Mouse (Mus musculus) gastrocnemius, postnatal 14 days (tissue): ENCODE results near the gene Ksr1. TPM values are rescaled to one million over a fixed set of nuclear protein-coding genes. Genes with fewer than 3 reads are reported as not detected.

Experiments used
- DNase-seq: peaks from one replicate; pipeline ENCODE4 v3.0.0; 2021; ENCODE audit warnings: mixed read lengths
- intact Hi-C: fragments of 180-260 bp; cut with DNase I; formaldehyde crosslinking; loops from one replicate; pipeline ENCODE4 v1.15.1; 2025; ENCODE audit warnings: low total_unique reads
- total RNA-seq, 2 experiments: library from RNA; stranded (reverse); gene quantifications; 2 replicates each; pipeline ENCODE4 v1.2.3; 2021

Ksr1 gene
- total RNA-seq, 2 experiments from 2014 or later: 62.2 to 73.3 TPM

DNA sequence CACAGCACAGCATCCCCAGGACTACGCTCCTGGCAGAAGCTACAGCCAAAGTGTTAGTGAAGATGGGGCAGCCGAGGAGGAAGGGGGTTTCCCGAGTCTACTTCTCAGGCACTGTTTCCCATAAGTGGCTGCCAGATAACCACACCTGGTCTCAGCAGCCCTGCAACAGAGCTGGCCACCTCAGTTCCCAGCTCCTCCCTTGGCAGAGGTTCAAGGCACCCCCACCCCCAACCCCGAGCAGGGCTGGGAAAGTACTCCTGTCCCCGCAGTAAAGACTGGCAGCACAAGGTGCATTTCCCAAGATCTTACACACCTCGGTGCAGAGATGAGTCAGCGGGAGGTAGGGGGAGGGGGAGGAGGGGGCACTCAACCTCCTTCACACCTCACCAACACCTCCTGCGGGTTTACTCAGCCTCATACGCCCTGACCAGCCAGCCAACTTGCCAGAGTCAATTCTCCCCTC, 14.2 kb downstream of the Ksr1 start:
- intact Hi-C loops: no loop called here
- DNase-seq: no peak

DNA sequence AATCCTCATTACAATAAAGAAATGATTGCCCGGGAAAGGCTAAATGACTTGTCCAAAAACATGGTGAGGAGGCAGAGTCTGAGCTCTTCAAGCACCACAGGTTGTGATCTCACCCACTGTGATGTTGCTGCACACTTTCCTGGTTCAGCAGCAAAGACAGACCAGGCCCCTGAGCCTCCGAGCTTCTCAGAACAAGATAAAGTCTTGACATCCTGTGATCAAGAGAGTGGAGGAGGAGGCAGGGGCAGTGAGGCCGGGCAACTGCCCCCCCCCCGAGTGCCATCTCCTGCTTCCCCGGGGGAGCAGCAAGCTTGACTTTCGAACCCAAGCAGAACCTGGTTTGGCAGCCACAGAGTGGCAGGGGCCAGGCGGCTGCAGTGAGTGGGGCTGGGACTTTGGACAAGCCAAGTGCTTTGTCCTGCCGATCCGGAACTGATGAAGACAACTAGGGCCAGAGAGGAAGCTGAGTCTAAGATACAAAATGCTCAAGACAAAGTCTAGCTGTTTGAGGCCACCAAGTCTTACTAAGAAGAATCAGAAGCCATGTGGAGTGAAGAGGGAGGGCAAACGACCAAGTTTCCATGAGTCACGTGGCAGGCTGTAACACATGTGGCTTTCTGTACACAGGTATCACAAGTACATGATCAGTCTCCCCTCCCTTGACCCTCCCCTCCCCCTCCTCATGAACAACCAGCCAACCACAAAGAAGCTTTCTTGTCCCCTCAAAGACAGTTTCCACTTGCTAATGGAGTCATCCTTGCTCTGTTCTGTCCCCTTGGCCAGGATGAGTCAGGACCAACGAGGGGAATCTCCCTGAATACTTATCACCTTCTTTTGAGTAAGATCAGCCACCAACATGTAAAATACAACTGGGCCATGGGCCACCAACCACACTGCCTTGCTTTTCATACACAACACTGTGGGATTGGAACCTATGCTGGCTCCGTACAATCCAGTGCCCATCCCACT, 16.5 kb downstream of the Ksr1 start:
- no peak for DNase-seq
- intact Hi-C loops: no loop called here

DNA sequence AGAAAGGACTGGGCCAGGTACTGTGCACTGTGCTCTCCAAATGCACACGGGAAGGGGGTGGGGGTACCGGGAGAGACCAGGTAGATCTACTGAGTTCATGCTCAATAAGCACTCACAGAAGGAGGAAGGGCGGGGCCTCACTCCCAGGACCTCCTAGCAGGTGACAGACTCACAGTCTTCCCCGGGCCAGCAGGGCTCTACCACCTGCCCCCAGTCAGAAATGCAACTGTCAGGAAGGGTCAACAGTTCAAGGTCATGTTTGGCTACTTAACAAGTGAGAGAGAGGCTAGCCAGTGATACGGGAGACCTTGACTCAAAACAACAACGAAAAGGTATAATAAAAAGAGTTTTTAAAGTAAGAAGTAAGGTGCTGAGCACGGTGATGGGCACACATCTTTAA, 18.0 kb downstream of the Ksr1 start:
- intact Hi-C loops: no loop called here
- no peak for DNase-seq

DNA sequence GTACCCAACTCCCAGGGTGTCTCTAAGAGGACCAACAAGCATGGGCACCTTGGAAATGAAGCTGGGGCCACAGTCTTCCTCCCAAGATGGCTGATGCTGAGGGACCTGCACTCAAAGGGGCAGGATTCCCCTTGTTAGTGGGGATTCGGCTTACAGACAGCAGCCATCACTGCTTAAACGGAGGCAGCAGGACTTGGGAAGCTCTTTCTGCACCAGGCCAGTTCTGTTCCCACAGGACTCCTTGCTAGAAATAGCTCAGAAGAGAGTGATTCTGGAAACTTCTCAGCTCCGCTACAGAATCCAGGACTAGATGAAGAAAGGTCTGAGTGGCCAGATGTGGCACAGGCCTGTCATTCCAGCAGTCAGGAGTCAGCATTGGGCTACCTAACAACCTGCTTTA, 19.2 kb downstream of the Ksr1 start:
- no peak for DNase-seq
- intact Hi-C loops: no loop called here

DNA sequence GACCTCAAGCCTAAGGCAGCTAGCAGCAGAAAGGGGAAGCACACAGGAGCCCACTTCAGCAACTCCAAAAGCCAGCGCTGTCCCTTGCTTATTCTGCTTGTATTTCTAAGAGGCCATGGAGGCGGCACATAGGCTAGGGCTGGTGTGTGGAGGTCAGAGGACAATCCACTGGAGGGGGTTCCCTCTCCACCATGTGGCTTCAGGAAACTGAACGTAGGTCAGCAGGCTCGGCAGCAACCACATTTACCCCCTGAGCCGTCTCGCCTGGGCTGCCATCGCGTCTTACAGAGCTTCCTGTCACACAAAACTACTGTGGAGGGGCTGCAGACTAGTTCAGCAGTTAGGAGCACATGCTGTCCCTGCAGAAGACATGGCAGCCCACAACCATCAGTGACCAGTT, 20.4 kb downstream of the Ksr1 start:
- DNase-seq: no peak
- intact Hi-C loops: no loop called here

DNA sequence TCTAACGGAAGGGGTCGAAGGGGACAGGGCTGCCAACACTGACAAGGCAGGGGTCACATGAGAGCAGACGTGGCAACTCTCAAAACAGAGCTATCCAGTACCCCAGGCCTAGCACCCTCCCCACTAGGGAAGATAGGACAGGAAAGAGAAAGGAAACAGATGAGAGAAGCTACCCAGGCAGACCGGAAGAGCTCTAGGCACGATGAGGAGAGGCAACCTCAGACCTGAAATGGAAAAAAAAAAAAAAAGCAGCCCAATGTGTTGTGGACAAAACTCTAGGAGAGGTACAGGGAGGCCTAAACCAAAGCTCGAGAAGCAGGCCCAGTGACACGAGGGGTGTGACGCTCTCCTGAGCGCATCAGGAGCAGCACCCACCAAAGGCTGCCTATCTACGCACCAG, 23.7 kb downstream of the Ksr1 start:
- intact Hi-C loops: no loop called here
- DNase-seq: no peak

DNA sequence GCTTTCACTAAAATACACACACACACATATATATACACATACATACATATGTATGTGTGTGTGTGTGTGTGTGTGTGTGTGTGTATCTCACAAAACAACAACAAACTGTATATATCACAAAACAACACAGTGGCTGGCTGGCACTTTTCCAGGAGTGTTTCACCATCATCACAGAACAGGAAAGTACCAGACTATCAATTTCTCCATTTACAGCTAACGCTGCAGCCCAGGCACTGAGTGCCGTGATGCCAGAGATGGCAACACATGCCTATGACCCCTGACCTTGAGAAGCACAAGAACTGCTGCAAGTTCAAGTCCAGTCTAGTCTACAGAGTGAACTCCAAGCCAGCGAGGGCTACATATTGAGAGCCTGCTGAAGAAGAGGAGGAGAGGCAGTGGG, 26.1 kb downstream of the Ksr1 start:
- no peak for DNase-seq
- intact Hi-C loops: no loop called here

DNA sequence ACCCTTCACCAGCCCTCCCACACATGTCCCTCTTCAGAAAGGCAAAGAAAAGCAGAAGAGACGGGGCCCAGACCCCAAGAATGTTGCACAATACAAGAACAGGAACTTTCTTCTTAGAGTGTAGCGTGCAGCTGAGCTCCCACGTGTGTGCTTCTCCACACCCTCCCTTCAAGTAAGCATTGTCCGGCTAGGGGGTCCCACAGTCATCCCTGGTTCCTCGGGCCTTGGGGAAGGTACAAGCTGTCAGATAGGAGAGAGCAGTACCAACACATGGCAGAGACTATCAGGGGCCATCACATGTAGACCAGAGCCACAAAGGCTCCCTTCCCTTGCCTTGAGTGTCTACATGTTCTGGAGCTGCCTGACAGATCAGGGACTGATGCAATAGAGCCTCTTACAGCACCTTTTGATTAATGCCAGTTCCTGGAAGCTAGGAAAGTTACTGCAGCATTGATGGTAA, 27.3 kb downstream of the Ksr1 start:
- intact Hi-C loops: no loop called here
- DNase-seq: no peak

DNA sequence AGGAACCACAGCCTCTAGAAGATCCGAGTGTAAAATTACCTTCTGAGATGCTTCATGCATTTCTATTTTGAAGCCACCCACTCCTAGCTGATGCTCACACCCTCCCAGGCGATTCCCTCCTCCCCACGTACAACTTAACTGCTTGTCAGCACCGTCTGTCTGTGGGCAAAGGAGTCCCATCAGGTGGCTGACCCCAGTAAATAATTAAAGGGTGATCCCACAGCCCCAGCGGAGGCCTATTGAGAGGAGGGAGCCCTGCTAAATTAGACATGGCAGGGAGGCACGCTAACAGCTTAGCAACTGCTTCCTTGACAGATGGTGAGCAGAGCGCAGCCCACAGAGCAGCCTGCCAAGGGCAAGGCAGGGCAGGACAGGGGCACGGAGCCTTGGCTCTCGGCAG, 29.5 kb downstream of the Ksr1 start:
- intact Hi-C loops: no loop called here
- DNase-seq: no peak

DNA sequence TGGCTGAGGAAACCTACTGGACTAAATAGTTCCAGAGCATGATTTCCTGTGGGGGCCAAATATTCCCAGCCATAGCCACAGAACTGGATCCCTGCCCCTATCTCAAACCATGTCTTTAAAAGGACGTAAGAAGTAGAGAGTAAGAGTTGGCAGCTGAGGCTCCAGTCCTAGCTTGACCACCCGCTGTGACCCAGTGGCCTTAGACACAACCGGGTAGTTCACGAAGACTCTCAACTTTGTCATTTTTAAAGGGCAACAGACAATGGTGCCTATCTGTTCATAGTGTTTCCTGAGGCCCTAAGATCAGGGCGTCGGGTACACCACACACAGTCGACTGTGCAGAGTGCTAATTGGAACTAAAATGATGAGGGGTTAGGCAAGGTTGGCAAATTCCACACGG, 30.5 kb downstream of the Ksr1 start:
- intact Hi-C loops: no loop called here
- DNase-seq: no peak

DNA sequence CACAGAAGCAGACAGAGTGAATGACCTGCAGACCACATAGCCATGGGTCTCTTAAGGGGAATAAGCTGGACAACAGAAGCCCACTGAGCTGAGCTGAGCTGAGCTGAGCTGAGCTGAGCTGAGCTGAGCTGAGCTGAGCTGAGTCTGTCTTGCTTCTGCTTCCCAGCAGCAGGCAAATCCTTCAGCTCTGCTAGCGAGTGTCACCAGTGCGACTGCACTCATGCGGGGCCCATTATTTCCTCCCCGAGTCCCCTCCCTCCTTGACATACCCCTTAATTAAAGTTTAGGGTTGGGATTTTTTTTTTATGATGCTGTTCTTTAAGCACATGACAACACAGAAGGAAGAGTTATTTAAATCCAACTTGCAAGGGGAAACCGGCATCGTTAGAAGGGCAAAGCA, 32.1 kb downstream of the Ksr1 start:
- intact Hi-C loops: loop anchor here (5.0 kb wide), 1 partner anchor 82 kb away; no protein-coding TSS in a partner anchor

DNA sequence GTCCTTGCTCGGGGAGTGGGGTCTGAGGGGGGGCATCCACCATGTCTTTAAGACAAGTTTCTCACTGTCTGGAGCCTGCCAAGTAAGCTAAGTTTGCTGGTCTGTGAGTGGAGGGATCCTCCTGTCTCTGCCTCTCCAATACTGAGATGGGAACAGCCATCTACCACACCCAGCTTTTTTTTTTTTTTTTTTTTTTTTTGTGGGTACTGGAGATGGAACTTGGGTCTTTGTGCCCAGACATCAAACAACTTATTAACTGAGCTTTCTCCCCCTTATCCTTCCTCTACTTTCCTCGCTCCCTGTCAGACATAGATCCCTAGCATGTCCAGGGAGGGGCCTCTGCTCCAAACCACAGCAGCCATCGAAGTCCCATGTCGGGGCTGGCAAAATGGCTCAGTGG, 32.8 kb downstream of the Ksr1 start:
- DNase-seq: no peak
- intact Hi-C loops: loop anchor here (5.0 kb wide), 1 partner anchor 81 kb away; no protein-coding TSS in a partner anchor

More for the DNA sequence above, 32.1 kb downstream of the Ksr1 start:
- DNase-seq: no peak

DNA sequence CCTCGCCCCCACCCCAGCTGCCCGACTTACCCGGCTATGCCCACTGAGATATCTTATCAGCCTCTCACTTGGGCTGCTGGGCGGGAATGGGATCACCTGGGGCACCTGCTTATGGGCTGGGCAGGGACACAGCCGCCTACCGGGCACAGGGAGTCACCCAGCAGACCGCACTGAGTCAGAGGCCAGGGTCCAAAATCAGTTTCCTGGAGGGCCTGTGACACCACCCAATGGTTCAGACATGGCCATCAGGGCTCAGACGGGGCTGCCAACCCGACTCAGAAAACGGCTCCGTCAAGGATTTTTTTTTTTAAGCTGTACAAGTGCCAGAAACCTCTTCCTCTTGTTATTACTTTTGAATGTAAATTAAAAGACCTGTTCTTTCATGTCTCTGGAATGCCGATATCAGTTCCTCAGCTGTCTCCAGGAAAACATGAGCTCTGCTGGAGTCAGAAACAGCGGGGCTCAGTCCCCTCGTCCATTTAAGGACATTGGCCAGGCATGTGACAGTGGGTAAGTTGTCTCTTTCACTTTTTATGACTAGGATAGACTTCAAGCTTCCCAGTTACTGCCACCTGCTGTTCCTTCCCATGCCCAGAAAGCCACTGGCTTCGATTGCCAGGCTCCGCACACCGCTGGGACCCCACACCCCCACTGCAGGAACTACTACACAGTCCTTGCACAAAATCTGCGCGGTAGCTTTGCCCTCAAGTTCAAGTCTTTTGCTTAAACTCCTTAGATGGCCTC, 33.5 kb downstream of the Ksr1 start:
- no peak for DNase-seq
- intact Hi-C loops: loop anchor here (5.0 kb wide), 1 partner anchor 80 kb away; no protein-coding TSS in a partner anchor

DNA sequence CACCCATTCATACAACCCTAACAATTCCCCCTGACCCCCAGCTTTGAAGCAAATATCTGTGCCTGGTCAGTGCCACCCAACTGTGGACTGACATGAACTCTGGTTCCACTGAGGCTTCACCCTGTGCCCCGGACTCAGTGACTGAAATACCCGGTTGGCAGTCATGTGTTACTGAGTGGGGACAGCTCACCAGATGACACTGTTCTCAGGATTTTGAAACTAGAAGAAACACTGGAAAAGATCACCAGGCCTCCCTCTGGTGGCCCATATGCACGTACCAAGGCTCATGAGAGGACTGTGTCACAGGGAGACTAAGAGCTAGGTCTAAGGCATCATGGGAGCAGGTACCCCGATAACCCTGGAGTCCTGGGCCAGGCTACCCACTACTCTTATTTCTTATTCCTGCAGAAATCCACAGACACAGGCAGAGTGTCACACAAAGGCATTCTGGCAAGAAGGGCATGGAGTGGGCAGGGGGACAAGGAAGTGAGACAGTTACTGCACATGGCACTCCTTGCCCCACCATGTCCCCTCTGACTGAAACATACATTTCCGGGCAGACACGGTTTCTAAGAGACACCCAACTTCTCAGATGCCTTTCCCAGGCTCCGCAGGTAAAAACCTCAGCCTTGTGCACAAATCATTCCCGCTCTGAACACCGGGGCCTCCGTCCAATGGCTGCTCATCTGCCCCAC, 34.2 kb downstream of the Ksr1 start:
- intact Hi-C loops: loop anchor here (5.0 kb wide), 1 partner anchor 80 kb away; no protein-coding TSS in a partner anchor
- DNase-seq: no peak

DNA sequence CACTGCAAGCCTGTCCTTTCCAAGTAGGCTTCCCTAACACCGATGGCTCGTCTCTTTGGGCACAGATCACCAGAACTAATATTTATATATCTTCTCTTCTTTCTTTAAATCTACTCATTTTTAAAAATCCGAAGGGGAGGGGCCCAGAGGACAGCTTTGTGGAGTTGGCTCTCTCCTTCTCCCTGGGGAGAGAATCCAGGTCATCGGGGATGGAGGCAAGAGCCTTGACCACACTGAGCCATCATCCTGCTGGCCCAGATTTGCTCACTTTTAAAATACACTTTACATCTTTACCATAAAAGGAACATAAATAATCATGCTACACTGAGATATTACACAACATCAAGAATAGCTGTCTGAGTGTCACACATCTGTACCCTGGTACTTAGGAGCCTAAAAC, 35.8 kb downstream of the Ksr1 start:
- no peak for DNase-seq
- intact Hi-C loops: loop anchor here (5.0 kb wide), 1 partner anchor 78 kb away; no protein-coding TSS in a partner anchor

DNA sequence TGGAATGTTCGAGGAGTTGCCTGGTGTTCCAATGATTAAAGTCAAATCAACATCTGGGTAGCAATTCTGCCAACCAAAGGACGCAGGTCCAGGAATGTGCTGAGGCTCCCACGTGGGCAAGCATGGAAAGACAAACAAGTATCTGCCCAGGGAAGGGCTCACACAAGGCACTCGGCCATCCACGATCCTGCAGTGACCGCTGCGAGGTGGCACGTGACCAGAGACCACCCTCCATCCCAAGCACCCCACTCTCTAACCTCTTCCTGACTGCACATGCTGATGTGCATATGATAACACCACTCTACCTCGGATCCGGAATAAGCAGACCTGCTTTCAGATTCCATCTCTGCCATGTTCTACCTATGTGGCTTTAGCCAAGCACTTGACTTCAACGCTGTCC, 38.3 kb downstream of the Ksr1 start:
- intact Hi-C loops: no loop called here
- no peak for DNase-seq

DNA sequence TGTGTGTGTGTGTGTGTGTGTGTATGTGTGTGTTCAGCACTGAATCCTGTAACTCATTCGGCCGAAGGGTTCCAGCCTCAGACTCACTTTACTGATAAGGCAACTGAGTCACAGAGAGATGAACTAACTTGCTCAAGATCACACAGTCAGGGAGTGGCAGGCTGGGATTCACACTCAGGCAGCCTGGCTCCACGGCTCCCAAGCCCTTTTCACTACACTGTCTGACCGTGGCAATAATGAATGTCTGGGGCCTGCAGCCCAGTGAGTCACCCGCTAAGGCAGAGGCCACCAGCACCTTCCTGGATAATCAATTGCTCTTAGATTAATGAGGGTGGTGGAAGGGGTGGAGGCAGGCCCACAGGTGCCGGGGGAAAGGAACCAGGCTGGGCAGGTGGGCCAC, 41.2 kb downstream of the Ksr1 start:
- intact Hi-C loops: no loop called here
- DNase-seq: no peak

DNA sequence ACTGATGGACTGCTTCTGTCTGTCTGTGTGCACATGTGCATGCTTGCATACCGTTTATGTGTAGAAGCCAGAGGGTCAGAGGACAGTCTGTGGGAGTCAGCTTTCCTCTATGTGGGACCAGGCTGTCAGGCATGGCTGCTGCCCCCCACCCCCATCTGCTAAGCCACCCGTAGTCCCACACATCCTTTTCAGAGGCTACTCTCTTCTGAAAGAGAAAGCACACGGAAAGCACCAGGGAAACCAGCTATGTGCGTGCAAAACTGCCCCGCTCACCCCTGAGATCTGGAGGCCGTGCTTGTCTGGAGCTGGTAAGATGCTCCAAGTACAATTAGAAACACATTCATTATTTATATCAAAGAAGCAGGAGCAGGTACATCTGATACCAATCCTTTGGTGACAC, 41.7 kb downstream of the Ksr1 start:
- DNase-seq: no peak
- intact Hi-C loops: no loop called here

DNA sequence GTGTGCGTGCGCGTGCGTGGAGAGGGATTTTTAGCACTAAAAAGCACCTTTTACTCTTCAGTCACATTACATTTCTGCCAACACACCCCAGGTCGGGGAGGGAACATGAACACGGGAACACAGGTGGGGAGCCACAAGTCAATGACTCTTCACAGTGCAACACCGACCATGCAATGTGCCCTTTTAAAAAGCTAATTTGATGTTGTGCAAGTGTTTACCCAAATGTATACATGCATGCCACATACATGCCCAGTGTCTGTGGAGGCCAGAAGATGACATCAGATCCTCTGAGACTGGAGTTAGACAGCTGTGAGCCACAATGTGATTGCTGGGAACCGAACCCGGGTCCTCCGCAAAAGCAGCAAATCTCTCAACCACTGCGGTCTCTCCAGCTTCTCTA, 42.1 kb downstream of the Ksr1 start:
- intact Hi-C loops: no loop called here
- DNase-seq: no peak

DNA sequence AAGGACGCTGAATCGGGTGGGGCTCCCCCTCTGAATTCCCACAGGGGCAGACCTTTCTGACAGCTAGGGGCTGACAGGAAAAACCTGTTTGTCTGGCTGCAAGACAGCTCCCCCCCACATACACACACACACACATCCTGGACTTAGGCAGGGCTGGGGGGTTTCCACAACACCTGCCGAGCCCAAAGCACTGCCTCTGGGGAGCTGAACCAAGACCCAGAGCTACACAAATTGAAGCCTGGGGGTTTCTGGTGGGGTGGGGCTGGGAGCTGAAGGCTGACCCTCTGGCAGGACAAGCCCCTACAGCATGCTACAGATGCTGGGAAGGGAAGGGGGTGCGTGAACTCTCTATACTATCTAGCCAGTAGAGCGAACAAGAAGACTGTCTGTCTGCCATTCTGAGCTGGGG, 42.7 kb downstream of the Ksr1 start:
- DNase-seq: no peak
- intact Hi-C loops: no loop called here
